In genomic region chr1:64018466-64019077, GRCm38 (mm10) we compare ENCODE assay signal across 8 mouse cellular contexts.
DNase-seq lines count a peak whose midpoint lies in the region; ATAC-seq and TF ChIP-seq lines count a peak whose summit lies in the region.

No protein-coding gene starts in this region.

- H3K9ac ChIP-seq in lung, postnatal 0 days (replicated peaks; ENCODE audit: low read depth): no peak overlapping the region

- peak overlapping the region; percentile 45 for H3K4me2 ChIP-seq in lung, postnatal 0 days (replicated peaks; ENCODE audit: low read depth, low read length)

- H3K36me3 ChIP-seq in lung, postnatal 0 days (ENCODE audit: insufficient read depth, low read length): no peaks in the 10 kb centered on the region

- H3K27ac ChIP-seq in lung, postnatal 0 days (ENCODE audit: low read length): peak overlapping the region; percentile 64

- peaks cover 19% of the 10 kb centered on the region; the same call in 1 of the 2 replicates for H3K4me1 ChIP-seq in lung, postnatal 0 days (ENCODE audit: insufficient read depth, low read depth, low read length)

- DNase-seq in adrenal gland, adult (ENCODE audit: inconsistent age in 2 of 2, low spot score in 1 of 2): peak; percentile 45 to 80
- no peak for DNase-seq in adrenal gland, adult 18-20 months (ENCODE audit: low spot score in 2 of 2)
- peak; percentile 66 to 75 for DNase-seq in heart, adult 18-20 months
- DNase-seq in kidney, adult 11 months: peak; percentile 36
- DNase-seq in lung, postnatal 0 days (ENCODE audit: low spot score): peak; percentile 58
- DNase-seq in cerebellum, adult 9-11 months: no peak
- DNase-seq in urinary bladder, postnatal 36 days (ENCODE audit: low spot score in 2 of 2): no peak
- no peak for DNase-seq in left cerebral cortex, adult 9 months (ENCODE audit: low spot score in 2 of 2)

- 26% methylated on average over 16 of the region's 16 CpGs for WGBS in lung, postnatal 0 days

- TF ChIP-seq CTCF in lung, postnatal 0 days (IDR thresholded peaks at IDR 0.05): no peak

- no peaks in the 10 kb centered on the region for H3K9me3 ChIP-seq in lung, postnatal 0 days (ENCODE audit: low read length)

- peak; percentile 69; the same call in 1 of the 2 replicates for TF ChIP-seq EP300 in lung, postnatal 0 days (IDR thresholded peaks at IDR 0.05)

- peak; percentile 83 for ATAC-seq in lung, postnatal 0 days

- no peaks in the 10 kb centered on the region for H3K27me3 ChIP-seq in lung, postnatal 0 days (replicated peaks; ENCODE audit: insufficient read depth, low read length)

- H3K4me3 ChIP-seq in lung, postnatal 0 days (ENCODE audit: low read depth, low read length): no peak overlapping the region; the same call in 1 of the 2 replicates

Comparison
In these comparisons a context has a peak if more than half of its experiments do, and no peak if none do; other contexts are left out.
1. DNase-seq: peak in adrenal gland, adult (2 of 2), heart, adult 18-20 months (2 of 2), kidney, adult 11 months (single experiment) and lung, postnatal 0 days (single experiment); none in adrenal gland, adult 18-20 months (0 of 2), cerebellum, adult 9-11 months (single experiment), urinary bladder, postnatal 36 days (0 of 2) and left cerebral cortex, adult 9 months (0 of 2).